Mouse (Mus musculus): Measurements from ENCODE around the gene Usp35.

DNA sequence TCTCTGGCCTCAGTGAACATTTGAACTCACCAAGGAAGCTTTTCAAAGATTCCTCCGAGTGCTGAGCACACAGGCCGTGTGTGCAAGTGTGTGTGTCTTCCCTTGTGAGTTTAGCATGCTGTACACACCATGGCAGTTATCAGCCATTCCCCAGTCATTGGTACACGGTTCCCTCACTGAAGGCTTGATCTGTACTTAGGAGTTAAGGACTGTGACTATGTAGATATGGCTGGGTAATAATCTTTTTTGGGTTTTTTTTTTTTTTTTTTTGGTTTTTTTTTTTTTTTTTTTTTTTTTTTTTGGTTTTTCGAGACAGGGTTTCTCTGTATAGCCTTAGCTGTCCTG lies 15.0 kb upstream of the Usp35 start:
- TF ChIP-seq EP300 (IDR thresholded peaks at IDR 0.05; ENCODE audit: low read depth) (no peak), CTCF (IDR thresholded peaks at IDR 0.05; ENCODE audit: low read depth) (no peak)

All from heart, postnatal 0 days (tissue).